Mouse (Mus musculus) embryonic fibroblast, embryonic 13.5 days (primary cell): ENCODE results near the gene Ncbp3.

Source experiments
- CTCF ChIP-seq: IDR thresholded peaks from 2 replicates; pipeline ENCODE4 v1.5.1; 2011; ENCODE audit warnings: mild to moderate bottlenecking, control low read depth, low read length, moderate library complexity, borderline replicate concordance; ENCODE audit not compliant: insufficient read depth
- POLR2A ChIP-seq: IDR thresholded peaks from 2 replicates; pipeline ENCODE4 v1.6.1; 2011; ENCODE audit warnings: low read depth, mild to moderate bottlenecking, control low read depth, low read length, moderate library complexity

- TF ChIP-seq CTCF: no peak
- no peak for TF ChIP-seq POLR2A
Observed at GRCm38 (mm10) chr11:73084804-73085231, 37.2 kb downstream of the Ncbp3 start.
